Mouse (Mus musculus) liver, postnatal 0 days (tissue): ENCODE data around the gene Col12a1.

Source experiments
- CTCF ChIP-seq: sonication (generic); IDR thresholded peaks from 2 replicates; pipeline ENCODE4 v1.5.1; 2016; ENCODE audit warnings: antibody characterized with exemption, low read depth
- EP300 ChIP-seq: IDR thresholded peaks from 2 replicates; pipeline ENCODE4 v1.6.1; 2016; ENCODE audit warnings: antibody characterized with exemption, low read depth, mild to moderate bottlenecking

GRCm38 (mm10) chr9:79605722-79606121 lies 112.9 kb downstream of the Col12a1 start:
- TF ChIP-seq CTCF, result no peak
- TF ChIP-seq EP300, result no peak
